Mouse (Mus musculus) left cerebral cortex, postnatal 4 days (tissue): Measurements from ENCODE around the gene Itgb4. TPM values are rescaled to one million over a fixed set of nuclear protein-coding genes. Genes with fewer than 3 reads are reported as not detected.
"Not testable (repeated sequence)": the region's sequence is repeated elsewhere in the genome, so short reads cannot be mapped to it uniquely, and the experiment has no call there.

Source experiments
- DNase-seq: peaks from one replicate; pipeline ENCODE4 v3.0.0-alpha.2; 2022
- intact Hi-C: fragments of 180-260 bp; cut with DNase I; formaldehyde crosslinking; loops from one replicate; pipeline ENCODE4 v1.15.1; 2025
- total RNA-seq, 2 experiments: library from RNA; stranded (reverse); gene quantifications; 2 replicates each; pipeline ENCODE4 v1.2.3; 2021

Itgb4 gene
- total RNA-seq, 2 experiments from 2014 or later = 3.7 to 4.4 TPM

- intact Hi-C loops = no loop called here
- no peak for DNase-seq
Observed at GRCm38 (mm10) chr11:116007095-116007850, 32.8 kb downstream of the Itgb4 start.

- intact Hi-C loops = no loop called here
Observed at GRCm38 (mm10) chr11:116008411-116008810, 33.9 kb downstream of the Itgb4 start.

GRCm38 (mm10) chr11:116008832-116009375, 34.4 kb downstream of the Itgb4 start:
- intact Hi-C loops = no loop called here
- DNase-seq = peak; percentile 62

More at GRCm38 (mm10) chr11:116008411-116008810, 33.9 kb downstream of the Itgb4 start:
- DNase-seq = no peak

DNA sequence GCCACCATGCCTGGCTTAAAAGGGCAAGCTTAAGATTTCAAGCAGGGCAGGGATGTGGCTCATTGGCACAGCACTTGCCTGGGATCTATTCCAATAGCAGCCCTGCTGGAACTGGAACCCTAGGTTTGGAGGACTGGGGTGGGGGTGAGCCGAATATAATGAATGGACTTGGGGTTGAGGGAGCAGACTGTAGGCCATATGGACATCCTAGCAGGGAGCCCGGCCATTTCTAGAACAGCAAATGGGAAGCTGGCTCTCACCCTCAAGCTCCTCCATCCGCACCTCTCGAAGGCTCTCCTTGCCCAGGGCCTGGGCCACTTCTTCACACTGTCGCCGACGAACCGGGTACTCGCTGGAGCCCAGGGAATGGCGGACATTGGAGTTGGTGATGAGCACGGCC, 35.2 kb downstream of the Itgb4 start:
- intact Hi-C loops = no loop called here
- peak; percentile 86 for DNase-seq

GRCm38 (mm10) chr11:116010146-116010545, 35.6 kb downstream of the Itgb4 start:
- intact Hi-C loops = no loop called here
- DNase-seq = no peak

GRCm38 (mm10) chr11:116010948-116011347, 36.4 kb downstream of the Itgb4 start:
- DNase-seq = no peak
- intact Hi-C loops = no loop called here

DNA sequence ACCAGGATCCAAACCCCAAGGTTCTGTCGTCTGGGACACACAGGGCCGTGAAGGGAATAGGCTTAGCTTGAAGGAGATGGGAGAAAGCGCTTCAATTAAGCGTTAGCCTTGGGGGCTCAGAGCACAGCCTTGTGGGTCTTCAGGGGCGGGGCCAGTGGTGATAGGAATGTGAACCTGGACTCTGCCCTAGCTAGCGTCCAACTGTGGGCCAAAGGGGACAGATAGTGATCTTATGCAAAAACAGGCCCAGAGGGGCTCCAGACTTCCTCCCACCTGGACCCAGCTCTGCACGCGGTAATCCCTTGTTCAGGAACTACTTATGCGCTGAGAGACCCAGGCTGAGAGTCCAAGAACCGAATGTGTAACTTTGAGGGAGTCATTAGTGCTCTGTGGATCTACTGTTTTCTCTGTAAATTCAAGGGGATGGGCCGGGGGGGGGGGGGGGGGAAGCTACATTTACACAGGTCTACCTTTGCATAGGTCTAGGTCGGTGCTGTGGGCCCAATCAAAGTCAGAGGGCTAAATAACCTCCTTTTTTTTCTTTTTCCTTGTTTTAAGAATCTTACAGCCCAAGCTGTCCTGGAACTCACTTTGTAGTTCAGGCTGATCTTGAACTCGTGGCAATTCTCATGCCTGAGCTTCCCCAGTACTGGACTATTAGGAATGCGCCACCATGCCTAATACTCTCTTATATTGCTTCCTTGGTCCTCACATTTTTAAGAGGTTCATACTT, 37.2 kb downstream of the Itgb4 start:
- no peak for DNase-seq
- intact Hi-C loops = no loop called here

DNA sequence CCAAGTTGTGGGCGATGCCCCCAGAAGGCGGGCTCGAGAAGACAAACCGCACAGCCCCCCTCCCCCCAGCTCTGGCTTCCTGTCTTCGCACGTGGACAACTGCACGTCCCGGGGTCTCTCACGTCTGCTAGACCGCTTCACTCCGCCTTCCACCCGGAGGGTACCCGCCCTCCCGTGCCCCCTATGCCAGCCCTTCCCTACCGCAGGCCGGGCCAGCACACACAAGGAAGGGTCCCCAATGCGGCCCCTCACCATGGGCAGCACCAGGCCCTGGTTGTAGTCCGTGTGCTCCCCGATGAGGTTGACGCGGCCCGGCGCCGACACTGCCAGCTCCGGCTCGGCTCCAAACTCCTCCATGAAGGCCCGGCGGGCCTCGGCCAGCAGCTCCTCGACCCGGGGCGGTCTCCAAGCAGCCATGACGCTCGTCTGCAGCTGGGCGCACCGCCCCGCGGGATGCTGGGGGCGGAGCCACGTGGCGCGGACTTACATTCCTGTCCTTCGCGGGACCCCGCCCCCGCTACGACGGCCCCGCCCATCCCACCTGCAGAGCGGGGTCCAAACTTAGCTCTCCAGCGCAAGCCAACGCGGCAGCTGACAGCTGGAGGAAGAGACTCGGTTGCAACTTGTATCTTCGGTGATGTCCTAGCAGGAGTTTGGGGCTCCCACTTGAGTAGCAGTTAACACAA, 37.9 kb downstream of the Itgb4 start, which contains the start of gene Galk1:
TSS of gene Galk1 (minus strand) at position 458 of the 686 bp plus-strand sequence.
- intact Hi-C loops = no loop called here
- peak; percentile 87 for DNase-seq

GRCm38 (mm10) chr11:116014821-116015220, 40.3 kb downstream of the Itgb4 start:
- DNase-seq = no peak
- intact Hi-C loops = no loop called here

DNA sequence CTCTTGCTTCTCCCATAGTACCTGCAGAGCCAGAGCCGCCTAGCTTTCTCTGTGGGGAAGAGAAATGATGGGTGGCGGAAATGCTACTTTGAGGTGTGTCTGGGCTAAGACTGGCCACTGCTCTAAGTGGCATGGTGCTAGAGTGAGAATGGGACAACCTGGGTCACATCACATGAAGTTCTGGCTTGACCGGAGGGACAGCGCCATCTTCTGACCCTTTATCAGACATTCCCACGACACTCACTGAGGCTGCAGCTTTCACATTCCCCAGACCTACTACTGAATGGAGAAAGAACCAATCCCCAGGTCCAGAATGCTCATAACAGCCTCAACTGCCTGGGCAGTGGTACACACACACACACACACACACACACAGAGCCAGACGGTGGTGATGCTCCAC, 43.6 kb downstream of the Itgb4 start:
- peak; percentile 49 for DNase-seq
- intact Hi-C loops = no loop called here

DNA sequence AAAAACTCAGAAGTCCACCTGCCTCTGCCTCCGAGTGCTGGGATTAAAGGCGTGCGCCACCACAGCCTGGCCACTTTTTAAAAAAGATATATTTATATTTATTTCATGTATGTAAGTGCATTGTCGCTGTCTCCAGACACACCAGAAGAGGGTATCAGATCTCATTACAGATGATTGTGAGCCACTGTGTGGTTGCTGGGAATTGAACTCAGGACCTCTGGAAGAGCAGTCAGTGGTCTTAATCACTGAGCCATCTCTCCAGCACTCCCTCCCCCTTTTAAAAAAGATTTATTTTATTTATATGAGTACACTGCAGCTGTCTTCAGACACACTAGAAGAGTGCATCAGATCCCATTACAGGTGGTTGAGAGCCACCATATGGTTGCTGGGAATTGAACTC, 44.4 kb downstream of the Itgb4 start:
- intact Hi-C loops = not testable (repeated sequence)

DNA sequence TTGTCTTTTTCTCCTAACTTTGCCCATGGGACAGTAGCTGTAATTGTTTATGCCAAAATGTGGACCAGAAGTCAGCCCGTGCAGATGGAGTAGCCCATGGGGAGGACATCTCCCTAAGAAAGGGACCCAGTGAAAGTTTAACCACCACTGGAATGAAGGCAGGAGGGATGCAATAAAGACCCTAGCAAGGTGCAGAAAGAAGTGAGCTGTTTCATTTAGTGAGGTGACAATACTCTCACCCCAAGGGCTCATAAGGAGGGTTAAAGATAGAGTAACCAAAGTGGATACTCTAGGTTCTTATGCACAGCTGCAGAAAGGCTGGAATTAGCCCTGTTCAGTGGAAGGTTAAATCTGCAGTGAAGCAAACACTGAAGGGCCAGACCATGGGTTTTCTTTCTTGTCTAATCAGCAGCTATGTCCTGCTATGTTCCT, 44.9 kb downstream of the Itgb4 start:
- intact Hi-C loops = no loop called here
- no peak for DNase-seq

More for the DNA sequence above, 44.4 kb downstream of the Itgb4 start:
- DNase-seq = not testable (repeated sequence)

GRCm38 (mm10) chr11:116019976-116020411, 45.5 kb downstream of the Itgb4 start:
- no peak for DNase-seq
- intact Hi-C loops = no loop called here

GRCm38 (mm10) chr11:116020519-116020922, 46.0 kb downstream of the Itgb4 start:
- intact Hi-C loops = no loop called here
- DNase-seq = no peak

DNA sequence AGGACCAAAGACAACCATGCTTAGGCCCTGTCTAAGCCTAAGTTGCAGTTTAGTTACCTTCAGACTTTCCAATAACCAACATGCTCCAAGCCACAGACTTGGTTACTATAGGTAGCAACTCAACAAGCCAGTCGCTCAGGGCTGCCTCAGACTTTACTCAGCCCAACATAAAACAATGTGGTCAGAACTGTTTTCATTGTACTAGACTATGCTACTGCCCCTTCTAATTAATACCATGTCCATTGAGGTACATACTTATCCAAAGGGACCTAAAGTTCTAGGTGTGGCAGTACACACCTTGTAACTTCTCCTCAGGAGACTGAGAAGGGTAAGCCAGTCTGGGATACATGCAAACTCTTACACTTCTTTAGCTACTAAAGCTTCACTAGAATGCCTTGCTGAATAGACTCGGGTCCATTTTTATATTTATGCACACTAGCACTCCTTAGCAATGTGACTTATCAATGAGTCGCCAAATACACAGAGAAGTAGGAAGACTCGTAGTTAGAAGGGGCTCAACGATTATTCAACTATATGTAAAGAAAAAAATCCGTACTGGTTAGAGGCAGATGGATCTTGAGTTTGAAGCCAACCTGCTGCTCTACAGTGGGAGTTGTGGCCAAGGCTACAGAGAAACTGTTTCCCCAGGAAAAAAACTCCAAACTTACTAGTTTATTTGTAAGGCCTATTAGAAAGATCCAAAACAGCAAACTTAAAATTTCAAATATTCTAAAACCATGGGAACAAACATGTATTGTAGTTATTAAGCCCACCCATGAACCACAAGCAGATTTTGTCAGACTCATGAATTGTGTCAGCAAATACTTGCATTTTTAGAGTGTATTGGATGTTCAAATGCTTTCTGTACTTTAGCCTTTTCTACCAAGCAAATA, 47.1 kb downstream of the Itgb4 start:
- intact Hi-C loops = no loop called here
- no peak for DNase-seq

GRCm38 (mm10) chr11:116022256-116022780, 47.8 kb downstream of the Itgb4 start:
- intact Hi-C loops = no loop called here
- DNase-seq = no peak

GRCm38 (mm10) chr11:116023074-116023770, 48.7 kb downstream of the Itgb4 start:
- intact Hi-C loops, DNase-seq: not testable (repeated sequence)

- intact Hi-C loops = no loop called here
- peak; percentile 81 for DNase-seq
Observed at GRCm38 (mm10) chr11:116023771-116024355, 49.4 kb downstream of the Itgb4 start.

- intact Hi-C loops = no loop called here
- peak; percentile 96 for DNase-seq
Observed at GRCm38 (mm10) chr11:116024356-116024808, 49.9 kb downstream of the Itgb4 start.
